9 mouse cellular contexts compared by ENCODE assay signal in the genomic region with DNA sequence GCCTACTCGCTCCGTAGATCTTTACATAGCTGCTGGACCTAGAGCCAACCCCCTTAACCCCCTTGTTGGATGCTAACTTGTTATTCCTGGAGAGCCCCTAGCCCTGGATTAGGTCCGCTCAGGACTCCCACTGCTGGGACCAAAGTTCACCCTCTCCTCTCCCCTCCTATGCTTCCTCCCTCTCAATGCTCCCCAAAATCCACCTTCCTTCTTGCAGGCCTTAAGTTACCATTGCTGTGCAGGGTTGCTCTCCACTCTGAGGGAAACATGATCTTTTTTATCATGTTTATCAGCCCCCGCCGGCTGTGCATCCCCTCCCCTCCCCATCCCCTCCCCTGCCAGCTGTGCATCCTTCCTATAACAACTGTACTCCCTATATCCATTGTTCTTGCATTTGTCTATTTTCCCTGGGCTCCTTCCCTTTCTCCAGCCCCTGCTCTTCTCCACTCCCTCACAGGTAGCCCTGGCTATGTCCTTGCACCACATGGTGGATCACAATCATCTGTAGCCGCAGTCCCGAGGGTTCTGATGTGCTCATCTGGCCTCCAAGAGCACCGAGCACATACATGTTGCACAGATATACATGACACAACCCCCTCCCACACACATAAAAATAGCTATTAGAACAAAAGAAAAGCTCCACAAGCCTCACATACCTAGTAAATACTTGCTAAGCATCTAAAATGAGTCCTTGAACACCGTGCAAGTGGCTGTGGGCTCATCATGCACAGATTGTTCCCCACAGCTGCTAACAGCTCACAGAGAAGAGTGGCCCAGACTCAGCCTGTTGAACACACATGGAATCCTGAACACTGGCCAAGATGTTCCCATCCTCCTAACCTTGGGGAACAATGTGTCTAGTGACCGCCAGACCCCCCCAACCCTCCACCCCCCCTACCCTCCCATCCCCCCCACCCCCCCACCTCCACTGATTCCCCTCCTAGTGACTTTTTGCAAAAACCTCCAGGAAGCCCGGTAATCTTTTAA. TPM values are rescaled to one million over a fixed set of nuclear protein-coding genes. Genes with fewer than 3 reads are reported as not detected.
DNase-seq lines count a peak whose midpoint lies in the region; ATAC-seq and TF ChIP-seq lines count a peak whose summit lies in the region.
"Had no signal": no experiment of that assay in that cellular context is flagged by ENCODE, and none has a peak within 500 bp of the region (broad histone marks: within the 10 kb centered on the region; RNA-seq: fewer than 3 reads in every experiment).

No protein-coding gene starts in this region.

- no peak; the same call in 1 of the 2 replicates for ATAC-seq in heart, embryonic 12.5 days (ENCODE audit: insufficient number of reproducible peaks, low FRiP score)
- ATAC-seq in limb, embryonic 11.5 days (ENCODE audit: insufficient number of reproducible peaks, low FRiP score, low TSS enrichment, low read depth): no peak
- no peak for ATAC-seq in midbrain, postnatal 0 days (ENCODE audit: low FRiP score)
- ATAC-seq in frontal cortex, adult (ENCODE audit: low TSS enrichment): no peak
- ATAC-seq: Patski had no signal

- no peak for TF ChIP-seq CTCF in midbrain, postnatal 0 days (IDR thresholded peaks at IDR 0.05)

- DNase-seq in heart, adult 9 months (ENCODE audit: low spot score in 2 of 2): no peak
- DNase-seq in limb, embryonic 11.5 days (ENCODE audit: low spot score): no peak
- DNase-seq in midbrain, postnatal 0 days (ENCODE audit: low spot score): no peak
- DNase-seq in gastrocnemius, postnatal 14 days: no peak
- no peak for DNase-seq in natural killer cell, adult 2 months (ENCODE audit: low spot score in 2 of 2)

- H3K27ac ChIP-seq in heart, embryonic 12.5 days (ENCODE audit: poor library complexity, severe bottlenecking): peak overlapping the region; percentile 90
- peak overlapping the region; percentile 86 for H3K27ac ChIP-seq in brown adipose tissue, adult 24 weeks (replicated peaks; ENCODE audit: low read depth, low read length)
- 0 out of 2 replicates have a peak overlapping the region, but pooled peaks have one; percentile 4 for H3K27ac ChIP-seq in limb, embryonic 11.5 days (replicated peaks; ENCODE audit: low read depth, low read length)
- H3K27ac ChIP-seq in midbrain, postnatal 0 days (ENCODE audit: low read depth, low read length): peak overlapping the region; percentile 51

- H3K4me1 ChIP-seq in heart, embryonic 12.5 days (replicated peaks): peaks cover 36% of the 10 kb centered on the region
- peaks cover 7% of the 10 kb centered on the region for H3K4me1 ChIP-seq in brown adipose tissue, adult 24 weeks (ENCODE audit: control insufficient read depth, insufficient read depth, insufficient read length, low read length)
- peaks cover 15% of the 10 kb centered on the region; the same call in 1 of the 2 replicates for H3K4me1 ChIP-seq in limb, embryonic 11.5 days (ENCODE audit: control insufficient read depth, insufficient read depth, low read length)
- H3K4me1 ChIP-seq in midbrain, postnatal 0 days (ENCODE audit: insufficient read depth, low read length): 0 out of 2 replicates have a peak, but pooled peaks cover 4% of the 10 kb centered on the region

- intact Hi-C loops in gastrocnemius, postnatal 14 days (cut with DNase I; ENCODE audit: low total_unique reads): no loop called here

- H3K4me2 ChIP-seq in heart, embryonic 12.5 days: peak overlapping the region; percentile 68
- H3K4me2 ChIP-seq in limb, embryonic 11.5 days (ENCODE audit: low read depth, severe bottlenecking): peak overlapping the region; percentile 29; the same call in 1 of the 2 replicates
- H3K4me2 ChIP-seq in midbrain, postnatal 0 days (ENCODE audit: low read depth, low read length, poor library complexity, severe bottlenecking): peak overlapping the region; percentile 7; the same call in 1 of the 2 replicates

- peak overlapping the region; percentile 38 for H3K4me3 ChIP-seq in heart, embryonic 12.5 days
- peak overlapping the region; percentile 53 for H3K4me3 ChIP-seq in brown adipose tissue, adult 24 weeks (ENCODE audit: insufficient read depth, low read depth, low read length)
- H3K4me3 ChIP-seq in limb, embryonic 11.5 days (ENCODE audit: low read depth, low read length): no peak overlapping the region
- no peak overlapping the region for H3K4me3 ChIP-seq in midbrain, postnatal 0 days (ENCODE audit: low read depth, low read length)

- no peaks in the 10 kb centered on the region for H3K27me3 ChIP-seq in heart, embryonic 12.5 days (replicated peaks)
- no peaks in the 10 kb centered on the region for H3K27me3 ChIP-seq in limb, embryonic 11.5 days (ENCODE audit: control insufficient read depth, insufficient read depth, low read length)
- no peaks in the 10 kb centered on the region for H3K27me3 ChIP-seq in midbrain, postnatal 0 days (ENCODE audit: insufficient read depth, low read length)
- H3K27me3 ChIP-seq: Patski had no signal

- 31% methylated on average over 11 of the region's 11 CpGs for WGBS in heart, embryonic 12.5 days
- 35% methylated on average over 11 of the region's 11 CpGs for WGBS in limb, embryonic 11.5 days
- WGBS in midbrain, postnatal 0 days: 39% methylated on average over 11 of the region's 11 CpGs

- H3K36me3 ChIP-seq in heart, embryonic 12.5 days: peaks cover 14% of the 10 kb centered on the region
- no peaks in the 10 kb centered on the region for H3K36me3 ChIP-seq in limb, embryonic 11.5 days (ENCODE audit: control insufficient read depth, insufficient read depth, low read length)
- H3K36me3 ChIP-seq in midbrain, postnatal 0 days (ENCODE audit: insufficient read depth, low read length): no peaks in the 10 kb centered on the region

- H3K9me3 ChIP-seq in heart, embryonic 12.5 days (replicated peaks): no peaks in the 10 kb centered on the region
- H3K9me3 ChIP-seq in limb, embryonic 11.5 days (ENCODE audit: control insufficient read depth, low read length): no peaks in the 10 kb centered on the region
- no peaks in the 10 kb centered on the region for H3K9me3 ChIP-seq in midbrain, postnatal 0 days (ENCODE audit: low read length)

- peak overlapping the region; percentile 63 for H3K9ac ChIP-seq in heart, embryonic 12.5 days
- peak overlapping the region; percentile 35; the same call in 1 of the 2 replicates for H3K9ac ChIP-seq in limb, embryonic 11.5 days (ENCODE audit: low read length)
- no peak overlapping the region for H3K9ac ChIP-seq in midbrain, postnatal 0 days (replicated peaks; ENCODE audit: low read length, poor library complexity, severe bottlenecking)

RNA-seq across cellular contexts. Expression of a gene that starts 0.6 kb away (rescaled TPM):
- polyA plus RNA-seq in heart, embryonic 12.5 days (2016; fragmentation: Nextera tagmentation; extraction: Ambion mirVana): 26.1 and 26.3 TPM in 2 replicates
- 71.8 and 150 TPM in 2 replicates for polyA plus RNA-seq in brown adipose tissue, adult 24 weeks (2012; ENCODE audit: insufficient read depth, insufficient read length, missing spikeins)
- polyA plus RNA-seq in limb, embryonic 11.5 days (2014; fragmentation: Nextera tagmentation; extraction: Ambion mirVana): 6.7 and 7.5 TPM in 2 replicates
- 6.5 and 27.7 TPM in 2 replicates for total RNA-seq in midbrain, postnatal 0 days (2014; rRNA removed)
- polyA plus RNA-seq in midbrain, postnatal 0 days (2015; fragmentation: Nextera tagmentation; extraction: Ambion mirVana): 14.6 and 18.8 TPM in 2 replicates
- 10 to 100 TPM; 14.2 to 17.0 TPM for total RNA-seq in gastrocnemius, postnatal 14 days (2021)

RNA-seq across cellular contexts. Expression of a gene that starts 1.4 kb away (rescaled TPM):
- polyA plus RNA-seq in heart, embryonic 12.5 days (2016; fragmentation: Nextera tagmentation; extraction: Ambion mirVana): 31.8 and 33.8 TPM in 2 replicates
- 75.1 and 82.8 TPM in 2 replicates for polyA plus RNA-seq in brown adipose tissue, adult 24 weeks (2012; ENCODE audit: insufficient read depth, insufficient read length, missing spikeins)
- 26.1 and 27.3 TPM in 2 replicates for polyA plus RNA-seq in limb, embryonic 11.5 days (2014; fragmentation: Nextera tagmentation; extraction: Ambion mirVana)
- 67.5 and 71.6 TPM in 2 replicates for total RNA-seq in midbrain, postnatal 0 days (2014; rRNA removed)
- 39.0 and 45.2 TPM in 2 replicates for polyA plus RNA-seq in midbrain, postnatal 0 days (2015; fragmentation: Nextera tagmentation; extraction: Ambion mirVana)
- 10 to 100 TPM; 53.0 to 56.6 TPM for total RNA-seq in gastrocnemius, postnatal 14 days (2021)

RNA-seq across cellular contexts. Expression of a gene that starts 10.3 kb away (rescaled TPM):
- 5.5 and 6.8 TPM in 2 replicates for polyA plus RNA-seq in heart, embryonic 12.5 days (2016; fragmentation: Nextera tagmentation; extraction: Ambion mirVana)
- 1.5 and 3.4 TPM in 2 replicates for polyA plus RNA-seq in brown adipose tissue, adult 24 weeks (2012; ENCODE audit: insufficient read depth, insufficient read length, missing spikeins)
- 7.1 and 7.5 TPM in 2 replicates for polyA plus RNA-seq in limb, embryonic 11.5 days (2014; fragmentation: Nextera tagmentation; extraction: Ambion mirVana)
- total RNA-seq in midbrain, postnatal 0 days (2014; rRNA removed): 4.2 and 5.2 TPM in 2 replicates
- polyA plus RNA-seq in midbrain, postnatal 0 days (2015; fragmentation: Nextera tagmentation; extraction: Ambion mirVana): 9.3 and 12.6 TPM in 2 replicates
- 1 to 10 TPM in 1 of 2 experiments, under 1 TPM in 1; 0.90 to 1.7 TPM for total RNA-seq in gastrocnemius, postnatal 14 days (2021)

RNA-seq across cellular contexts. Expression of a gene that starts 12.1 kb away (rescaled TPM):
- polyA plus RNA-seq in heart, embryonic 12.5 days (2016; fragmentation: Nextera tagmentation; extraction: Ambion mirVana): 24.7 and 26.3 TPM in 2 replicates
- 15.5 and 24.4 TPM in 2 replicates for polyA plus RNA-seq in brown adipose tissue, adult 24 weeks (2012; ENCODE audit: insufficient read depth, insufficient read length, missing spikeins)
- polyA plus RNA-seq in limb, embryonic 11.5 days (2014; fragmentation: Nextera tagmentation; extraction: Ambion mirVana): 128 and 129 TPM in 2 replicates
- total RNA-seq in midbrain, postnatal 0 days (2014; rRNA removed): 5.1 and 8.0 TPM in 2 replicates
- polyA plus RNA-seq in midbrain, postnatal 0 days (2015; fragmentation: Nextera tagmentation; extraction: Ambion mirVana): 6.8 and 7.5 TPM in 2 replicates
- 10 to 100 TPM; 39.2 to 64.9 TPM for total RNA-seq in gastrocnemius, postnatal 14 days (2021)

RNA-seq across cellular contexts. Expression of a gene that starts 21.0 kb away (rescaled TPM):
- polyA plus RNA-seq in heart, embryonic 12.5 days (2016; fragmentation: Nextera tagmentation; extraction: Ambion mirVana): 405 and 408 TPM in 2 replicates
- polyA plus RNA-seq in brown adipose tissue, adult 24 weeks (2012; ENCODE audit: insufficient read depth, insufficient read length, missing spikeins): 576 and 634 TPM in 2 replicates
- 339 and 359 TPM in 2 replicates for polyA plus RNA-seq in limb, embryonic 11.5 days (2014; fragmentation: Nextera tagmentation; extraction: Ambion mirVana)
- 82.9 and 88.3 TPM in 2 replicates for total RNA-seq in midbrain, postnatal 0 days (2014; rRNA removed)
- polyA plus RNA-seq in midbrain, postnatal 0 days (2015; fragmentation: Nextera tagmentation; extraction: Ambion mirVana): 241 TPM in 2 replicates
- total RNA-seq in gastrocnemius, postnatal 14 days (2021): 100 to 1,000 TPM; 262 to 274 TPM

Comparison
In these comparisons a context has a peak if more than half of its experiments do, and no peak if none do; other contexts are left out.
1. H3K27ac ChIP-seq: peak in every context shown above with its lines; median percentile 90 in heart, embryonic 12.5 days; 86 in brown adipose tissue, adult 24 weeks; 51 in midbrain, postnatal 0 days; 4 in limb, embryonic 11.5 days.
2. H3K4me2 ChIP-seq: peak in every context shown above with its lines; median percentile 68 in heart, embryonic 12.5 days; 29 in limb, embryonic 11.5 days; 7 in midbrain, postnatal 0 days.
3. H3K4me3 ChIP-seq: peak in heart, embryonic 12.5 days (single experiment) and brown adipose tissue, adult 24 weeks (single experiment); none in limb, embryonic 11.5 days (single experiment) and midbrain, postnatal 0 days (single experiment).